Mouse (Mus musculus): ENCODE results near the gene Gsx2. TPM values are rescaled to one million over a fixed set of nuclear protein-coding genes. Genes with fewer than 3 reads are reported as not detected.

Gsx2 gene
- polyA plus RNA-seq, 1 experiment = not detected

- TF ChIP-seq POLR2A (IDR thresholded peaks at IDR 0.05; ENCODE audit: low read depth, low read length) (no peak), CTCF (IDR thresholded peaks at IDR 0.05; ENCODE audit: extremely low read depth, insufficient read depth, insufficient read length, insufficient replicate concordance) (no peak)
- Histone ChIP-seq H3K27ac (ENCODE audit: insufficient read depth, low read length) (no peak overlapping the region), H3K4me3 (ENCODE audit: extremely low read depth, insufficient read depth, insufficient read length) (no peak overlapping the region), H3K36me3 (ENCODE audit: control insufficient read depth, insufficient read depth, low read length) (no peaks in the 10 kb centered on the region), H3K27me3 (ENCODE audit: control insufficient read depth, insufficient read depth, low read length) (no peaks in the 10 kb centered on the region), H3K4me1 (ENCODE audit: control insufficient read depth, insufficient read depth, insufficient read length) (no peaks in the 10 kb centered on the region; the same call in 1 of the 2 replicates)
- no peak for DNase-seq (ENCODE audit: low read depth in 1 of 2, low spot score in 2 of 2)
- WGBS = 93% methylated on average over 7 of the region's 7 CpGs
Observed at GRCm38 (mm10) chr5:75045371-75045770, 30.0 kb upstream of the Gsx2 start.

GRCm38 (mm10) chr5:75046681-75047321 lies 28.6 kb upstream of the Gsx2 start:
- TF ChIP-seq CTCF (IDR thresholded peaks at IDR 0.05; ENCODE audit: extremely low read depth, insufficient read depth, insufficient read length, insufficient replicate concordance) = no peak
- no peak for TF ChIP-seq POLR2A (IDR thresholded peaks at IDR 0.05; ENCODE audit: low read depth, low read length)
- Histone ChIP-seq H3K27me3 (ENCODE audit: control insufficient read depth, insufficient read depth, low read length) (no peaks in the 10 kb centered on the region), H3K27ac (ENCODE audit: insufficient read depth, low read length) (no peak overlapping the region), H3K36me3 (ENCODE audit: control insufficient read depth, insufficient read depth, low read length) (no peaks in the 10 kb centered on the region), H3K4me3 (ENCODE audit: extremely low read depth, insufficient read depth, insufficient read length) (no peak overlapping the region), H3K4me1 (ENCODE audit: control insufficient read depth, insufficient read depth, insufficient read length) (no peaks in the 10 kb centered on the region; the same call in 1 of the 2 replicates)
- WGBS = 69% methylated on average over 15 of the region's 15 CpGs
- no peak for DNase-seq (ENCODE audit: low read depth in 1 of 2, low spot score in 2 of 2)

GRCm38 (mm10) chr5:75051109-75051508 lies 24.3 kb upstream of the Gsx2 start:
- Histone ChIP-seq H3K36me3 (ENCODE audit: control insufficient read depth, insufficient read depth, low read length) (no peaks in the 10 kb centered on the region), H3K4me1 (ENCODE audit: control insufficient read depth, insufficient read depth, insufficient read length) (peaks cover 3% of the 10 kb centered on the region; the same call in 1 of the 2 replicates), H3K4me3 (ENCODE audit: extremely low read depth, insufficient read depth, insufficient read length) (no peak overlapping the region), H3K27ac (ENCODE audit: insufficient read depth, low read length) (no peak overlapping the region), H3K27me3 (ENCODE audit: control insufficient read depth, insufficient read depth, low read length) (no peaks in the 10 kb centered on the region)
- 30% methylated on average over 4 of the region's 4 CpGs for WGBS
- TF ChIP-seq POLR2A (IDR thresholded peaks at IDR 0.05; ENCODE audit: low read depth, low read length) = no peak
- TF ChIP-seq CTCF (IDR thresholded peaks at IDR 0.05; ENCODE audit: extremely low read depth, insufficient read depth, insufficient read length, insufficient replicate concordance) = no peak
- DNase-seq (ENCODE audit: low read depth in 1 of 2, low spot score in 2 of 2) = no peak

- no peaks in the 10 kb centered on the region for H3K36me3 ChIP-seq (ENCODE audit: control insufficient read depth, insufficient read depth, low read length)
- no peak overlapping the region for H3K4me3 ChIP-seq (ENCODE audit: extremely low read depth, insufficient read depth, insufficient read length)
- H3K27me3 ChIP-seq (ENCODE audit: control insufficient read depth, insufficient read depth, low read length) = no peaks in the 10 kb centered on the region
- WGBS = 85% methylated on average over 4 of the region's 4 CpGs
- no peak overlapping the region for H3K27ac ChIP-seq (ENCODE audit: insufficient read depth, low read length)
- TF ChIP-seq CTCF (IDR thresholded peaks at IDR 0.05; ENCODE audit: extremely low read depth, insufficient read depth, insufficient read length, insufficient replicate concordance) (no peak), POLR2A (IDR thresholded peaks at IDR 0.05; ENCODE audit: low read depth, low read length) (no peak)
- H3K4me1 ChIP-seq (ENCODE audit: control insufficient read depth, insufficient read depth, insufficient read length) = peaks cover 11% of the 10 kb centered on the region; the same call in 1 of the 2 replicates
- no peak for DNase-seq (ENCODE audit: low read depth in 1 of 2, low spot score in 2 of 2)
Observed at GRCm38 (mm10) chr5:75063177-75063576, 12.2 kb upstream of the Gsx2 start.

GRCm38 (mm10) chr5:75066715-75067114 lies 8.7 kb upstream of the Gsx2 start:
- H3K27me3 ChIP-seq (ENCODE audit: control insufficient read depth, insufficient read depth, low read length) = peaks cover 12% of the 10 kb centered on the region
- 1% methylated on average over 8 of the region's 10 CpGs for WGBS
- H3K27ac ChIP-seq (ENCODE audit: insufficient read depth, low read length) = peak overlapping the region; percentile 34
- DNase-seq (ENCODE audit: low read depth in 1 of 2, low spot score in 2 of 2) = peak in 1 of 2 experiments; percentile 61
- H3K4me1 ChIP-seq (ENCODE audit: control insufficient read depth, insufficient read depth, insufficient read length) = peaks cover 11% of the 10 kb centered on the region; the same call in 1 of the 2 replicates
- H3K36me3 ChIP-seq (ENCODE audit: control insufficient read depth, insufficient read depth, low read length) = no peaks in the 10 kb centered on the region
- peak overlapping the region; percentile 55 for H3K4me3 ChIP-seq (ENCODE audit: extremely low read depth, insufficient read depth, insufficient read length)
- TF ChIP-seq CTCF (IDR thresholded peaks at IDR 0.05; ENCODE audit: extremely low read depth, insufficient read depth, insufficient read length, insufficient replicate concordance) (no peak), POLR2A (IDR thresholded peaks at IDR 0.05; ENCODE audit: low read depth, low read length) (no peak)

GRCm38 (mm10) chr5:75067125-75067756 lies 8.2 kb upstream of the Gsx2 start:
- Histone ChIP-seq H3K4me3 (ENCODE audit: extremely low read depth, insufficient read depth, insufficient read length) (peak overlapping the region; percentile 55), H3K27me3 (ENCODE audit: control insufficient read depth, insufficient read depth, low read length) (peaks cover 12% of the 10 kb centered on the region), H3K27ac (ENCODE audit: insufficient read depth, low read length) (peak overlapping the region; percentile 34), H3K36me3 (ENCODE audit: control insufficient read depth, insufficient read depth, low read length) (no peaks in the 10 kb centered on the region), H3K4me1 (ENCODE audit: control insufficient read depth, insufficient read depth, insufficient read length) (peaks cover 11% of the 10 kb centered on the region; the same call in 1 of the 2 replicates)
- DNase-seq (ENCODE audit: low read depth in 1 of 2, low spot score in 2 of 2) = peak; percentile 65 to 89
- TF ChIP-seq POLR2A (IDR thresholded peaks at IDR 0.05; ENCODE audit: low read depth, low read length) (no peak), CTCF (IDR thresholded peaks at IDR 0.05; ENCODE audit: extremely low read depth, insufficient read depth, insufficient read length, insufficient replicate concordance) (no peak)
- WGBS = under 1% methylated on average over 30 of the region's 30 CpGs

GRCm38 (mm10) chr5:75070132-75070531 lies 5.3 kb upstream of the Gsx2 start:
- Histone ChIP-seq H3K27ac (ENCODE audit: insufficient read depth, low read length) (no peak overlapping the region), H3K36me3 (ENCODE audit: control insufficient read depth, insufficient read depth, low read length) (no peaks in the 10 kb centered on the region), H3K4me1 (ENCODE audit: control insufficient read depth, insufficient read depth, insufficient read length) (peaks cover 11% of the 10 kb centered on the region; the same call in 1 of the 2 replicates), H3K4me3 (ENCODE audit: extremely low read depth, insufficient read depth, insufficient read length) (no peak overlapping the region), H3K27me3 (ENCODE audit: control insufficient read depth, insufficient read depth, low read length) (peaks cover 16% of the 10 kb centered on the region)
- DNase-seq (ENCODE audit: low read depth in 1 of 2, low spot score in 2 of 2) = no peak
- no peak for TF ChIP-seq CTCF (IDR thresholded peaks at IDR 0.05; ENCODE audit: extremely low read depth, insufficient read depth, insufficient read length, insufficient replicate concordance)
- no peak for TF ChIP-seq POLR2A (IDR thresholded peaks at IDR 0.05; ENCODE audit: low read depth, low read length)
- 22% methylated on average over 13 of the region's 13 CpGs for WGBS

Data from spleen, adult 2 months (tissue).